Mouse (Mus musculus) liver, adult (tissue): ENCODE results near the gene Opn1sw.

Experiments used
- GATA4 ChIP-seq: IDR thresholded peaks from 2 replicates; pipeline ENCODE4 v1.6.1; 2014; ENCODE audit warnings: mild to moderate bottlenecking, low read length; ENCODE audit not compliant: insufficient replicate concordance

The Opn1sw gene

GRCm38 (mm10) chr6:29362246-29363128 lies 25.8 kb downstream of the Opn1sw start:
- no peak for TF ChIP-seq GATA4

GRCm38 (mm10) chr6:29360211-29360610 lies 28.1 kb downstream of the Opn1sw start:
- TF ChIP-seq GATA4, result no peak

GRCm38 (mm10) chr6:29359386-29359785 lies 28.9 kb downstream of the Opn1sw start:
- TF ChIP-seq GATA4, result no peak

GRCm38 (mm10) chr6:29352816-29353215 lies 35.5 kb downstream of the Opn1sw start:
- TF ChIP-seq GATA4, result no peak

- TF ChIP-seq GATA4, result no peak
Measured at GRCm38 (mm10) chr6:29351613-29352012, 36.7 kb downstream of the Opn1sw start.

- no peak for TF ChIP-seq GATA4
Measured at GRCm38 (mm10) chr6:29348371-29348724, 39.9 kb downstream of the Opn1sw start.

GRCm38 (mm10) chr6:29347665-29348370 lies 40.5 kb downstream of the Opn1sw start, which contains the start of gene Calu:
Gene Calu, plus strand, starts transcription at chr6:29348069.
- TF ChIP-seq GATA4, result peak; percentile 11; the same call in 1 of the 2 replicates

- no peak for TF ChIP-seq GATA4
Measured at GRCm38 (mm10) chr6:29347189-29347588, 41.1 kb downstream of the Opn1sw start.

GRCm38 (mm10) chr6:29329514-29329913 lies 58.8 kb downstream of the Opn1sw start:
- no peak for TF ChIP-seq GATA4

GRCm38 (mm10) chr6:29326961-29327360 lies 61.3 kb downstream of the Opn1sw start:
- no peak for TF ChIP-seq GATA4
